Mouse (Mus musculus) adrenal gland, postnatal 25 days (tissue): ENCODE measurements around the gene Adamtsl4. TPM values are rescaled to one million over a fixed set of nuclear protein-coding genes. Genes with fewer than 3 reads are reported as not detected.
"Not testable (repeated sequence)": the region's sequence is repeated elsewhere in the genome, so short reads cannot be mapped to it uniquely, and the experiment has no call there.

Experiments
- DNase-seq: peaks from one replicate; pipeline ENCODE4 v3.0.0; 2021; ENCODE audit warnings: mixed read lengths
- total RNA-seq: library from RNA; stranded (reverse); gene quantifications from 2 replicates; pipeline ENCODE4 v1.2.3, GENCODE M21; 2021

Gene Adamtsl4
- total RNA-seq, 1 experiment from 2014 or later: 6.1 TPM

DNA sequence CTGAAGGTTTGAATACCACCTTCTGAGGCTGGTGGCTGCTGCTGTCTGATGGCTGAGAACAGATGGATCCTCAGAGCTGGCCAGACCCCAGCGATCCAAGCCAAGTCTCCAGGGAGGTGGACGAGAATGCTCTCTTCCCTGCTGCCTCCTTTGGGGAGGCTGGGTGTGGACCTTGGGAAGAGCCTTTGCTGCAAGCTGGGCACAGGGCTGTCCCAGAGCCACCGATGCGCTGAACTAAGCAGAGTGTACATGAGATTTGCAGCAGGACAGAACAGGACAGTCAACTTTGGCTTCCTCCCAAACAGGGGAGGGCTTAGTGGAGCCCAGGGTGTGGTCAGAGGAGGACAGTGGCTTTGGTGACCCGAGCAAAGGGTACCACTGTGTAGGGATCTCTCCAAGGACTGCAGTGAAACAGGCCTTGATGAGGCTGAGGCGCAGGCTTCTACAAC, 12.5 kb upstream of the Adamtsl4 start:
- no peak for DNase-seq

- no peak for DNase-seq
Measured at GRCm38 (mm10) chr3:95698286-95698685, 10.6 kb upstream of the Adamtsl4 start.

DNA sequence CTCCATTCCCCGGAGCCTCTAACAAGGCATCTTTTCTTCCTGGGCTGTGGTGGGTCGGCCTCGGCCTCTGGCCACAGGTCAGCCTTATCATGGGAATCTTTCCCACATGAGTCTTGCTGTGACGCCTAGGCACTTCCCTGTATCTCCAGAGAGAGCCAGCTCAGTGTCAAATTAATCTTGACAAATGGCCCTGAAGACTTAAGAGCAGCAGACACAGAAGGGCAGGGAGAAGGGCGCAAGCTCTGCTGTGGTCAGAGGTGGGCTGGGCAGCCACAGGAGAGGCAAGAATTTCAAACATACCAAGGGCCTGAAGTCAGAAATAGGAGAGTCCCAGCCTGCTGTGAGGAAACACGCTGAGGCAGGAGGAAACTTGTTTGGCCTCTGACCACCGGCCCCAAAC, 8.6 kb upstream of the Adamtsl4 start:
- DNase-seq: no peak

GRCm38 (mm10) chr3:95695796-95696195, 8.1 kb upstream of the Adamtsl4 start:
- no peak for DNase-seq

DNA sequence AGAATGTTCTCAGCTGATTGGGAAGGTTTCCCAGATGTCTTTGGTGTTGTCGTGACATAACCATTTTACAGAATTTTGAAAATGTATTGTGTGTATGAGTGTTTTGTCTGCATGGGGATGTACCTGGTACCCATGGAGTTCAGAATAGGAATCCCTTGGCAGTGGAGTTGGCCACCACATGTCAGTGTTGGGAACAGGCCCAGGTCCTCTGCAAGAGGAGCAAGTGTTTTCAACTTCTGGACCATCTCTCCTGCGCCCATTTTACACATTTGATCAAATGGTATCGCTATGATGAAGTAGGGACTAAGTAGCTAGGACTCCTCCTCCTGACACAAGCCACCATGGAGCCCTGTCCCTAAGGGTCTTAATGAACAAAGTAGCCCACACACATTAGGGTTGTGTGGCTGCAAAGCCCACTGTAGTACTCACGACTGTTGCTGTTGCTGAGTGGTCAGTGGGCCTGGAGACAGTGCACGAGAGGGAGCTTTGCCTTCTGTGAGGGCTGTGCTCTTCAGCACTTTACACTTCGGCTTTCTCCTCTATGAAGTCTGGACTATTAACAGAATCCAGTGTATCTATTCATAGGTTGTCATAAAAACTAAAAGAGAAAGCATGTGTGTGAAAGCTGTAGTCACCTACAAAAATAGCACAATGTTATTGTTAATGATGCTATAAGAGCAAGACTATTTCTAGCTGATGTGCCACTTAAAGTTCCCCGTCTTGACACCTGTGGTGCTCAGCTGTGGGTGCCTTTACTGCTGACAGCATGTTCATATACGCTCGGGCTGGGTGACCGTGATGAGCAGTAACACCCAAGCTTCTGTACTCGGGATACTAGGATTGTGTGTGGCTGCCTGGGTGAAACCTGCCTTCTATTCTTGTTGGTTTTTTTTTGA, 7.3 kb upstream of the Adamtsl4 start:
- no peak for DNase-seq

DNA sequence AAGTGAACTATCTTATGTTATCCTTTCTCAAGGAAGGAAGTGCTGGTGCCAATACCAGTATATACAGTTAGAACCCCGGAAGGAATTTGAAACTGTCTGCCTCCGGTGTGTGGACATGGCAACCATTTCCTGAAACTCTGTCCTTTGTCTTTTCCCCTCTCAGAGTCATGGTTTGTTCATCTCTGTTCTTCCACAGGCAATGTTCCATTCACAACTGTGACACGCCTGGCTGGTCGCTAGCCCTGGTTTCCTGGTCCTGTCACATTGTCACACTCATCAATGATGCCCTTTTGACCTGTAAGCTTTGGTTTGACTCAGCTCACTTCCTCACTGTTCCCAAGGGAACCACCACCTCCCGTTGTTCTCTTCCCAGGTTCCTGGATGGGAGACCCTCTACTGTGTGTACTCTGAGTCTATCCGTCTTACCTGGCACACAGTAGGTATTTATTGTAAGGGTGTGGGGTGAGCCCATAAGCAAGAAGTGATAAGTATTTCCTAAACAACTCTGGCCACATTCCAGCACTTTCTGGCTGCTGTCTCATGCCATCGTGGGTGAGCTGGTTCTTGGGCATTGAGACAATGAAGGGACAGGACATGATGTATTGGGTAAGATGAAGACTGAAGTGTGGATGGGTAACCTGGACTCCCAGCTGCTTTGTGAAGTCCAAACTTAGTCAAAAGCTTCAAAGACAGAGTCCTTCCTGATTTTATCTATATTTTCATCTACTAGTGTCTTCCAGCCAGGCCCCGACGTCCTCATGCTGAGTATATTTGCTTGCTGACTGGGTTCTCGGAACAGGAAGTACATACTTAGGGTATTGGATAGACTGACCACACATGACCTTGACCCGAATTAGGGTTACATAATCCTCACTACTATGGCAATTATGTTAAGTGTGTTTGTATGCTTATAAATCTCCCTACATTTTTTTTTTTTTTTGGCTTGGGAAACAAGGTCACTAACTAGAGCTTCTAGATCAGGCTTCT, 6.4 kb upstream of the Adamtsl4 start:
- no peak for DNase-seq

GRCm38 (mm10) chr3:95692677-95693076, 5.0 kb upstream of the Adamtsl4 start:
- no peak for DNase-seq

DNA sequence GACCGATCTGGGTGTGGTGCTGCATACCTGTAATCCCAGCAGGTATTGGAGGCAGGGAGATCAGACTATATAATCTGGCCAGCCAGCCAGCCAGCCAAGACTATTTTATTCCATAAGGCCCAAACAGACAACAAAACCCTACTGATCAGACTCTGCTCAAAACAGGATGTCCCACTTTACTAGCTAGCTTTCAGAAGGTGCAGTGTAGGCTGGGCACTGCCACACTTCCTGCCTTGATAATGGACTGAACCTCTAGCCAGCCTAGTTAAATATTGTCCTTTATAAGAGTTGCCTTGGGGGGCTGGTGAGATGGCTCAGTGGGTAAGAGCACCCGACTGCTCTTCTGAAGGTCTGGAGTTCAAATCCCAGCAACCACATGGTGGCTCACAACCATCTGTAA, 2.8 kb upstream of the Adamtsl4 start:
- DNase-seq: not testable (repeated sequence)

GRCm38 (mm10) chr3:95689940-95690339, 2.2 kb upstream of the Adamtsl4 start:
- no peak for DNase-seq

DNA sequence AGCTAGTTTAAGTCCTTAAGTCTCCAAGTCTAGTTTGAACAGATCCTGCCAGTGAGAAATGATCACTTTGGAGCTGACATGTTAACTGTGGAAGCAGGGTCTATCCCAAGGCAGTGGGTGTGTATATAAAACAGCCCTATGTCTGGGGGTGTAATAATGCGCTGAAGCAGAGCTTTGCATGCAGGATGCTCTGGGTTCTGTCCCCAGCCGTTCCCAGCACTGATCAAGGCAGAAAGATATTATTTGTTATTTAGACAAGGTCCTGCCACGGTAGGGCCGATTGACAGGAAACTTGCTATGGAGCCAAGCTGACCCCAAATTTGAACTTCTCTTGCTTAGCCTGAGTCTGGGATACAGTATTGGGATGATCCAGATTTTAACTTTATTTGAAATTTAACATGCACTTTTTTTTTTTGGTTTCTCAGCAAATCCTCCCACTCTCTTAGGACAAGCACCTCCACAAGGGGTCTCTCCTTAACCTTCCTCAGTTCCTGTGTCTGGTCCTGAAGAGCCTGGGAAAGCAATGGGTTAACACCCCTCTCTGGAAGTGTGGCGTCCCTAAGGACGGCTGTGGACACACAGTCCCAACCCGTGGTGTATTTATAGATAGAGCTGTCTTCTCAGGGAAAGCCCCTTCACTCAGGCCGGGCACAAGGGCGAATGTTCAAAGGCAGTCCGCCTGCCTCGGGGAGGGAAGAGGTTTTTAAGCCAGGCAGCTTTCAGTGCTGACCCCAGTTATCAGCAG, 1.6 kb upstream of the Adamtsl4 start:
- DNase-seq: no peak

- DNase-seq: no peak
Measured at GRCm38 (mm10) chr3:95687168-95687523, 571 bp downstream of the Adamtsl4 start.

GRCm38 (mm10) chr3:95686492-95687167, 1.1 kb downstream of the Adamtsl4 start:
- DNase-seq: no peak

DNA sequence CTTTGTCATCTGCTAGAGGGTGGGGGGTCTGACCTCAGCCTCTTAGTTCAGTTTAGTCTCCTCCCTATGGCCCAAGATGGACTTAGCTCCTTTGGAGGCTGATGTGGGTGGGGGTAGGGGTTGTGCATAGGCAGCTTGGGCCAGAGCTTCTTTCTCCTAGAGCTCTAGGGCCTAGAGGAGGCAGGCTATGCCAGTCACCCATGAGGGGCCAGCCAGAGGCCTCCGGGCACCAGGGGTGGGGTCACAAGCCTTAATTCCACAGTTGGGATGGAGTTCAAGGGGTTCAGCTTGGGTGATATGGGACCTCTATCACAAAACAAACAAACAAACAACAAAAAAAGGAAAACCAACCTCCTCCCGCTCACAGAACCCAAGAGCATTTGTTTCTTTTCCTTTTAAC, 2.0 kb downstream of the Adamtsl4 start:
- DNase-seq: no peak

DNA sequence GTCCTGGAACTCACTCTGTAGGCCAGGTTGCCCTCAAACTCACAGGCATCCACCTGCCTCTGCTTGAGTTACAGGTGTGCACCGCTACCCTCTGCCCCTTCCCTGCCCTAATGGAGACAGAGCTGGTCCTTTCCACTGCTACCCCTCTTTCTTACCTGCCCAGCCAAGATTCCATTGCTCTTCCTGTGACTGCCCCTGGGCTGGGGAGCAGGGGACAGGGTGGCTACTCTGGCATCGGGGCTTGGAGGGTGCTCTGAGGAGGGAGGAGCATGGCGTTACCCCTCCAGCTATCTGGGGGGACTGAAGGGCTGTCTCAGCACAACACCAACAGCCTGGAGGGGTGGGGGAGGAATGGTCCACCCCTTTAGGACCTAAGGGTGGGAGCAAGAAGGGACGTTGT, 2.4 kb downstream of the Adamtsl4 start:
- no peak for DNase-seq

DNA sequence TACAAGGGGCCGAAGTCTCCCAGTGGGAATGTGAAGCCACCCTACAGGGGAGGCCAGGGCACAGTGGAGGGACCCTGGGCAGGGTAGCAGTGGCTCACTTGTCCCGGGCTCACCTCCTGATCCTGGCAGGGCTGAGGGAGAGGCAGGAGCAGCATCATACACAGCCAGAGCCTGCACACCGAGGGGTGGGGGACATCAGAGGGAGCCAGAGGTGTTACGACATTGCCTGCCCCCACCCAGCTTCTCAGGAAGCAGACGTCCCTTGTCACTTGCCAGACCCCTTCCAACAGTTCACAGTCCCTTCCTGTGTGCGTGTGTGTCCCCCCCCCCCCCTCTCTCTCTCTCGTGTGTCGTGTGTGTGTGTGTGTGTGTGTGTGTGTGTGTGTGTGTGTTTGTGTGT, 2.9 kb downstream of the Adamtsl4 start:
- DNase-seq: no peak

GRCm38 (mm10) chr3:95682878-95683277, 4.8 kb downstream of the Adamtsl4 start:
- no peak for DNase-seq

DNA sequence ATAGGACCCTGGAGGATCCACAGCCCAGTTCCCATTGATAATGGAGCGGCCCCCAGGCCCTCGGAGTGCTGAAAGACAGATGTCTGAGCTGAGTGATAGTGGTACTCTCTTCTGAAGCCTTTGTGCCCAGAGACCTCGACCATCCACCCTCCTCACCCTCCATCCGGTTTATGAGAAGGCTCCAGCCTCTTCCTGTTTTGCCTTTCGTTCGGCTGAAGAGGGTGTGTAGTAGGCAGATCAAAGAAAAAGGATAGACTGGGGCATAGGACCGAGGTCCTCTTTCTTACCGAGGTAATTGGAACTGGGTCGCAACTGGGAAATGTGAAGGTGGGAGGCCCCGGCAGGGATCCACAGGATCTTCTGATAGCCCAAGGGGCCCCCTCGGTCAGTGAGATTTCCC, 6.4 kb downstream of the Adamtsl4 start:
- no peak for DNase-seq

DNA sequence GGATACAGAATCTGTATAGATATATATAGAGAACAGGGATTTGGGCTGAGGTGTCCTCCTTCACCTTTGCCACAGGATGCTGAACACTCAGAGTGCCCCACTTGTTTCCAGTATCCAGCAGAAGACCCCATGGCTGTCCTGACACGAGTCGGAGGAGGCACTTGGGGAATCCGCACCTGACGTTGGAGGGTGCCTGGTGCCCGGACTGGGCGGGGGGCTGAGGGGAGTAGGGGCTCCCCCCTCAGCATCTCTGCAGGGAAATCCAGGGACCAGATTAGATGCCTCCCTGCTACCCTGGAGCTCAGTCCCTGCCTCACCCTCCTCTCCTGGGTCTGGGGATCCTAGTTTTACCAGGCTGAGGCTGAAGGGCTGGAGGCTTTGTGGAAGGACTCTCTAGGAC, 7.0 kb downstream of the Adamtsl4 start:
- DNase-seq: no peak

GRCm38 (mm10) chr3:95679551-95679950, 8.2 kb downstream of the Adamtsl4 start:
- no peak for DNase-seq

DNA sequence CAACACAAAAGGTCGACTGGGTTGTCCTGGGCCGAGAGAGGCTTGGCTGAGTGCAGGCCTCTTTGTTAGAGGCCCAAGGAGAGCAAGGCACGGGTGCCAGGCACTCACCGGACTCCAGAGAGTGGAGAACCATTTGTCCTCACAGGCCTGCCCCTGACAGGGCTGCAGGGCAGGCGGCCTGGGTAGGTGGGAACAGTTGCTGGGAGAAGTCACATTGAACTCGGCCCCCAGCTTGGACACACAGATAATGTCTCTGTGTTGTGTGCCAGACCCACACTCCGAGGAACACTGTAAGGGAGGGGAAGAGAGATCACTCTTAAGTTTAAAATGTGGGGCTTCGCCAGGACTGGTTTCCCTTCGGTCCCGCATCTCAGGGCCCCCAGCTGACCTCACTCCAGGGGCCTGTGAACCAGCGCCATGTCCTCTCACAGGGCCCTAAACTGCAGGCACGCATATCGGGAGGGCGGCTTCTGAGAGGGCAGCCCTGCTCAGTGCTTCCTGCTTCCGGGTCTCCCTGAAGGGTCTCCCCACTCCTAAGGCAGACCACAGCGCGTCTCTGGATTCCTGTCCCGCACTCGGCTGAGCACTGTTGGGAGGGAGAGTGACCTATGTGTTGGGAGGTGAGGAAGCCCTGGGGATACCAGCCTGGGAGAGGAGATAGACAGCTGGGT, 10.2 kb downstream of the Adamtsl4 start:
- DNase-seq: no peak
